Mouse (Mus musculus) testis, postnatal 14 days (tissue): Measurements from ENCODE around the gene Fam217b.

ENCODE experiments used
- DNase-seq: peaks from one replicate; pipeline ENCODE4 v3.0.0; 2021; ENCODE audit warnings: low spot score

The Fam217b gene

DNA sequence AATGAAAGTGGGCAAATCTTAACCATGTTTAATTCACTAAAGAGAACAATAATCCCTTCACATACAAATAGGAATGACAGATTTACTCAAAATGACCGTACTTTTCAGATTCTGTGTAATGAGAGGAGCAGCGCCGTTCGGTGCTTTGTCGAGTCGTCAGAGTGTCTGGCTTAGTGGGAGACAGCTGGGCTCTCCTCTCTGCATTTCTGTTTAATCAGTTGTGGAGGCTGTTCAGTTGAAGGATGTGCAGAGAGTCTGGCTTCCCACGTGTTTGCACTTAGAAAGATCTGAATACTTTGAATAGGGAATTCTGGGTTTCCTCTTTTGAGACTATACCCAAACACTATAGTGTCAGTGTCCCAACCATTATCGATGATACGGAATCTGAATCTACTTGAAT is 23.0 kb downstream of the Fam217b start:
- DNase-seq: no peak

DNA sequence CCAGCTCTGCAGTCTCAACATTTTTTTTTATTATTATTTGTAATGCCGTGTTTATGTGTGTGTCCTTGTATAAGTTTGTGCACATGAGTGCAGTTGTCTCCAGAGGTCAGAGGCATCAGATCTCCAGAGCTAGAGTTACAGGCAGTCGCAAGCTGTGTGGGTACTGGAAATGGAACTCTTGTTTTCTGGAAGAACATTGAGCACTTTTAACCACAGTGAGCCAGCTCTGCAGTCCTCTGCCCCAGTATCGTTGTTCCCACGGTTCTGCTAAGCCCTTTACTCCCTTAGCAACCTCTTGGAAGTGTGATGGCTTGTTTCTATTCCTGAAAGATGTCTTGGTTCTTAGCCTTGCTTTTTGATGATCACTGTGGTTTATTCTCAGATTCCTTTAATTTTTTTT is 35.1 kb downstream of the Fam217b start:
- no peak for DNase-seq

GRCm38 (mm10) chr2:178450236-178450635 is 35.9 kb downstream of the Fam217b start:
- no peak for DNase-seq

DNA sequence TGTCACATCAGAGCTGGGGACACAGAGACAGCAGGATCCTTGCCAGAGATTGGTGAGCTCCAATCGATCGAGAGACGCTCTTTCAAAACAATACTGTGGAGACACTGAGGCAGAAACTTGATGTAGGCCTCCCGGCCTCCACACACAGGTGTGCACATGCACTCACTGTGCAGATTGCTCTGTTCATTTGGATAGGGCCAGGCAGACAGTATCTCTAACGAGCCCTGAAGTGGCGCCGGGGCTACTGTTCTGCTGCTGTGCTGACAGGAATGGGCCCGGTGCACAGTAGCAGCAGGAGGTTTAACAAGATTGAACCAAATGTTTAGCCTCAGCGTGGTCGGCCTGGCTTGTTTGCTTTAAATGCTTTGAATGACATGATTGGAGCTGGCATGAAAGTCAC is 36.6 kb downstream of the Fam217b start:
- no peak for DNase-seq

GRCm38 (mm10) chr2:178454664-178455516 is 40.6 kb downstream of the Fam217b start:
- DNase-seq: no peak

DNA sequence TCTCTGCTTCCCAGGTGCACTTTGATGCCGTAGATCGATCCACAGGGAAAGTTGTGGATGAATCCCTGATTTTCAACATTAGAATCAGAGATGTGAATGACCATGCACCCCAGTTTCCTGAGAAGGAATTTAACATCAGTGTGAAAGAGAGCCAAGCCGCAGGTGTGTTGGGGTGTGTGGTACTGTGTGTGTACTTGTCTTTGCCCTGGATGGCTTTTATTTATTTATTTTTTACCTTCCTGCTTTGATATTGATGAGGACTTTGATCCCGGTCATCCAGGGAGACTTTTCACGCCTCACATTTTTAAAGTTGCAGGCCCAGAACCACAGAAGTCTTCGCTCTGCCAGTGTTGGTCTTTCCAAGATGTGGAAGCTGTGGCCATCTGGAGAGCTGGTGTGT is 43.1 kb downstream of the Fam217b start:
- no peak for DNase-seq

DNA sequence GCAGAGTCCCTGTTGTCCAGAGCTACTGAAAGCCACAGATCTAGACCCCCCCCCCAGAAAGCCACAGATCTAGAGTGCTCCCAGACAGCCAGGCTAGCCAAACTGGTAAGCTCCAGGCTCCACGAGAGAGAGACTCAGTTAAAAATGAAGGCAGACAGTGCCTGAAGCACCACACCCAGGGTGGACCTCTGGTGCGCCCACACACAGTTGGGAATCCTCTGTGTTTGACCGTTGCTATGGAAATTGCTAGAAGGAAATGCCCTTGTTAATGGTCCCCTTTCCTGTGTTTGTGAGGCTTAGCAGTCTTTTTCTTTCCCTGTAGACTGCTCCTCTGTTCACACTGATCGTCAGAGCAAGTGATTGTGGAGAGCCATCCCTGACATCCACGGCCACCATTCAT is 46.0 kb downstream of the Fam217b start:
- DNase-seq: no peak

GRCm38 (mm10) chr2:178471546-178472480 is 57.5 kb downstream of the Fam217b start:
- no peak for DNase-seq

DNA sequence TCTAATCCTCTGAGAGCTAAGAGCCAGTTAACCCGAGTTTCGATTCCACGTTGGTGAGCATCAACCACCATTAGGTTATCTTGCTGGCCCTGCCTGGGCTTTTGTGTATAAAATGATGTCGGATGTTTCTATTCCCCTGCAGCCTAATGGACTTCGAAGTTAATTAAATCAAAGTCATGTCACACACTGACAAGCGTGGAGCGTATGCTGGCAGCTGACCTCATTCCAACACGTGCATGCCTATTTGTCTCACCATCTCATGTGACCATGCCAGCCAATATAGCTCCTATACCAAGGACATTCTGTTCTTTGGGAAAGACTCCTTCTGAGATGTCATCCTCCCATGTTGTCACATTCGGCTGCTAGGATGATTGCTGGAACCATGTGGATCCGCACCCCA is 59.6 kb downstream of the Fam217b start:
- no peak for DNase-seq
